Mouse (Mus musculus) embryonic fibroblast, embryonic 13.5 days (primary cell): ENCODE results near the gene Iapp. TPM values are rescaled to one million over a fixed set of nuclear protein-coding genes. Genes with fewer than 3 reads are reported as not detected.
A peak's percentile ranks its signal among the peaks of the same experiment; 100 is the strongest.
"Not testable (repeated sequence)": the region's sequence is repeated elsewhere in the genome, so short reads cannot be mapped to it uniquely, and the experiment has no call there.

Source experiments
- H3K27ac ChIP-seq: 2 replicates; pipeline ENCODE4 v1.5.1; 2012; ENCODE audit warnings: low read length, control low read depth, inconsistent platforms; ENCODE audit not compliant: insufficient read depth
- H3K4me1 ChIP-seq: 2 replicates; pipeline ENCODE4 v1.6.1; 2011; ENCODE audit warnings: low read length; ENCODE audit not compliant: control insufficient read depth, insufficient read depth
- H3K4me3 ChIP-seq: 2 replicates; pipeline ENCODE4 v1.5.1; 2011; ENCODE audit warnings: mild to moderate bottlenecking, control low read depth, low read length; ENCODE audit not compliant: insufficient read depth
- CTCF ChIP-seq: IDR thresholded peaks from 2 replicates; pipeline ENCODE4 v1.5.1; 2011; ENCODE audit warnings: mild to moderate bottlenecking, control low read depth, low read length, moderate library complexity, borderline replicate concordance; ENCODE audit not compliant: insufficient read depth
- POLR2A ChIP-seq: IDR thresholded peaks from 2 replicates; pipeline ENCODE4 v1.6.1; 2011; ENCODE audit warnings: low read depth, mild to moderate bottlenecking, control low read depth, low read length, moderate library complexity
- polyA plus RNA-seq: library from polyadenylated mRNA; stranded (reverse); fragments of >200 nt; gene quantifications from 2 replicates; pipeline ENCODE4 v1.2.4, GENCODE M21; 2011; ENCODE audit warnings: low read depth; ENCODE audit not compliant: missing spikeins, insufficient read length

Iapp gene
- polyA plus RNA-seq, 1 experiment = not detected

DNA sequence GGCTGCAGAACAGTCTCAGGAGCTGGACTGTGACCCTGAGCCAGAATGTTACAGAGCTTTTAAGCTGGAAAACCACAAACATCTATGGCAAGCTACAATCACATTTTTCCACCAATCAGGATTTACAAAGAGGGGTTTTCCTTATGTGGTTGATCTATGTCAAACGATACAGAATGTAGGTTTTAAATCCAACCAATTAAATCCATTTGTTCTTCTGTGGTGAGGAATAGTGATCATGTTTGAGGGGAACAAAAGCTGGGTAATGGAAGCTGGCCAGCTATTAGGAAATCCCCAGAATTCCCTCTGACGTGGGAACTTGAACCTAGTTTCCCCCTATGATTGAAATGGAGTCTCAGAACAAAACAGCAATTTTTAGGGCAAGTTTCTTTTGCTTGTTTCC is 40.7 kb downstream of the Iapp start:
- H3K4me3 ChIP-seq = no peak overlapping the region
- peak overlapping the region; percentile 78 for H3K27ac ChIP-seq
- no peak for TF ChIP-seq POLR2A
- no peak for TF ChIP-seq CTCF
- peaks cover 9% of the 10 kb centered on the region for H3K4me1 ChIP-seq

GRCm38 (mm10) chr6:142339576-142339975 is 41.4 kb downstream of the Iapp start:
- peaks cover 9% of the 10 kb centered on the region for H3K4me1 ChIP-seq
- TF ChIP-seq POLR2A = no peak
- no peak for TF ChIP-seq CTCF
- H3K27ac ChIP-seq = peak overlapping the region; percentile 78
- H3K4me3 ChIP-seq = no peak overlapping the region

DNA sequence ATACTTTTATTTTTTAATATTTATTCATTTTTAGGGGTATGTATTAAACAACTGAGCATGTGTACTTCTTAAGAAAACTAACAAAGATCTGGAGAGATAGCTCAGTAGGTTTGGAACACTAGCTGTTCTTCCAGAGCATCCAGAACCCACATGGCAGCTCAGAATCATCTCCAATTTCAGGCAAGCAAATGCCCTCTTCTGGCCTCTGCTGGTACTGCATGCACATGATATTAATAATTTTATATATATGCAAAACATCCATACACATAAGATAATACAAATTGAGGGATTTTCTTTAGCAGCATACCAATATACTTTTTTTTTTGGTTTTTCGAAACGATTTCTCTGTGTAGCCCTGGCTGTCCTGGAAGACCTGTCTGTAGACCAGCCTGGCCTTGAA is 45.3 kb downstream of the Iapp start:
- peaks cover 10% of the 10 kb centered on the region for H3K4me1 ChIP-seq
- H3K27ac ChIP-seq = no peak overlapping the region
- H3K4me3 ChIP-seq = no peak overlapping the region
- TF ChIP-seq CTCF (no peak), POLR2A (no peak)

GRCm38 (mm10) chr6:142345440-142346038 is 47.3 kb downstream of the Iapp start, which contains the start of gene Pyroxd1:
Pyroxd1 (plus strand) TSS chr6:142345654.
- Histone ChIP-seq H3K27ac (peak within 1 kb of the TSS; percentile 97), H3K4me1 (peaks cover 1% of the 10 kb centered on the region; the same call in 1 of the 2 replicates), H3K4me3 (peak within 1 kb of the TSS; percentile 64)
- TF ChIP-seq CTCF = no peak
- TF ChIP-seq POLR2A = peak; percentile 73

- Histone ChIP-seq H3K4me1 (peaks cover 1% of the 10 kb centered on the region; the same call in 1 of the 2 replicates), H3K27ac (peak overlapping the region; percentile 97; the same call in 1 of the 2 replicates), H3K4me3 (peak overlapping the region; percentile 64)
- TF ChIP-seq POLR2A = no peak
- TF ChIP-seq CTCF = no peak
These were observed 48.2 kb downstream of the Iapp start for GRCm38 (mm10) chr6:142346181-142347110.

GRCm38 (mm10) chr6:142347431-142348385 is 49.5 kb downstream of the Iapp start:
- TF ChIP-seq CTCF (no peak), POLR2A (no peak)
- Histone ChIP-seq H3K27ac (no peak overlapping the region), H3K4me3 (no peak overlapping the region), H3K4me1 (peaks cover 1% of the 10 kb centered on the region; the same call in 1 of the 2 replicates)

DNA sequence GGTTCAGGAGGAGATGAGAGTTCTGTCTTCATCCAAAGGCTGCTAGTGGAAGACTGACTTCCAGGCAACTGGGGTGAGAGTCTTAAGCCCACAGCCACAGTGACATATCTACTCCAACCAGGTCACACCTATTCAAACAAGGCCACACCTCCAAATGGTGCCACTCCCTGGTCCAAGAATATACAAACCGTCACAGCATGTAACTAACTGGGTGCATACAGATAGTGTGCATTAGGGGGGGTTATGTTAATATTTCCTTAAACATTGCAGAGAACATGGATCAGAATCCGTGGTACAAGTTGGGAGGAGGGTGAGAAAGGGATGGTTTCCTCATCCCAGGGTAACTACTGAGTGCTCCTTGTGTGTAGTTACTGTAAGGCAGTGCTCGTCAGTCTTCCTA is 53.9 kb downstream of the Iapp start:
- H3K4me1 ChIP-seq, H3K4me3 ChIP-seq, H3K27ac ChIP-seq: not testable (repeated sequence)

Other genes starting within 250 kb of the Iapp start
- not detected in 2 replicates for gene Slco1a6, start 89.9 kb upstream of the Iapp start, polyA plus RNA-seq
- gene Slco1a5, start 24.6 kb downstream of the Iapp start, polyA plus RNA-seq = 0.30 TPM in 2 replicates
- gene Pyroxd1, start 47.2 kb downstream of the Iapp start, polyA plus RNA-seq = 15.3 and 17.8 TPM in 2 replicates
- 28.2 and 36.2 TPM in 2 replicates for gene Recql, start 88.7 kb downstream of the Iapp start, polyA plus RNA-seq
- gene Golt1b, start 88.8 kb downstream of the Iapp start, polyA plus RNA-seq = 78.3 and 88.1 TPM in 2 replicates
- 1.6 and 2.6 TPM in 2 replicates for gene Spx, start 115.0 kb downstream of the Iapp start, polyA plus RNA-seq
- gene Gys2, start 174.7 kb downstream of the Iapp start, polyA plus RNA-seq = not detected in 2 replicates
- gene Ldhb, start 209.5 kb downstream of the Iapp start, polyA plus RNA-seq = 77.4 and 79.9 TPM in 2 replicates